Mouse (Mus musculus): ENCODE results near the gene Vcp. TPM values are rescaled to one million over a fixed set of nuclear protein-coding genes. Genes with fewer than 3 reads are reported as not detected.

The Vcp gene
- 100 to 1,000 TPM; 290 to 420 (median 339) TPM for total RNA-seq (2022)

GRCm38 (mm10) chr4:43000141-43000986 lies at the start of gene Vcp:
Gene Vcp (minus strand): TSS chr4:43000507.
- peak; percentile 99 for DNase-seq

DNA sequence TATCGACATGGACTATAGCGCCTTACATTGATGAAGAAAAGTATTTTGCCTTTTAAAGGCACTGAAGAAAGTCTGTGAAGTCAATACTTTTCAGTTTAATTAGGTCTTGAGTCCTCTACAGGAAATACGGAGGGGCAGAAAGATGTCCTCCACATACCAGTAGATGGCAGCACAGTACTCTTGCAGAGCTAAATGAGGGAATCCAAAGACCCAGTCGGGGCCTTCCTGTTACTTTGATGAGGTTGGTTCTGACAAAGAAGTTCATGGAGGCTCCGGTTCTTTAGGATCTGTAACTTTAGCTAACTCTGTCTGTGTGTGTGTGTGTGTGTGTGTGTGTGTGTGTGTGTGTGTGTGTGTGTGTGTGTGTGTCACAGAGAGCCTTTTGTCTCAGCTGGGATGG lies 46.9 kb upstream of the Vcp start:
- peak; percentile 73 for DNase-seq

- DNase-seq = no peak
These were observed 46.3 kb upstream of the Vcp start for GRCm38 (mm10) chr4:43046607-43047006.

- DNase-seq = peak; percentile 99
These were observed 45.5 kb upstream of the Vcp start, which contains the start of gene Fam214b for GRCm38 (mm10) chr4:43045659-43046302. Gene Fam214b (minus strand): TSS chr4:43046220.

DNA sequence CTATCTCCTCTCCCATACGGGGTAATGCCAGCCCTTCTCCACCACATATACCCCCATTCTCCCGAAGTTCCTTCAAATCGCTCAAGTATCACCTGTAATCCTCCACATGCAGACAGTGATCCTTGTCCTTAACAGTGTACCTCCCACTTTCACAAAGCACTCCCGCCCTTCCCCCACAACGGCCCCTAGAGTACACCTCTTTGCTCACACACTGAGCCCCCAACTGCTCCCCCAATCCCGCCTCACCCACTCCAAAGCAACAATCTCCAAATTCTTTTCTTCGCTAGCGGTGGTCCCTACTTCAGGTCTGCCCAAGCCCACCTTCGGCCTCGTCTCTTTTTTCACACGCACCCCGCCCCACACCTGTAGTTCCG lies 45.0 kb upstream of the Vcp start:
- no peak for DNase-seq

- DNase-seq = no peak
These were observed 44.4 kb upstream of the Vcp start for GRCm38 (mm10) chr4:43044673-43045072.

DNA sequence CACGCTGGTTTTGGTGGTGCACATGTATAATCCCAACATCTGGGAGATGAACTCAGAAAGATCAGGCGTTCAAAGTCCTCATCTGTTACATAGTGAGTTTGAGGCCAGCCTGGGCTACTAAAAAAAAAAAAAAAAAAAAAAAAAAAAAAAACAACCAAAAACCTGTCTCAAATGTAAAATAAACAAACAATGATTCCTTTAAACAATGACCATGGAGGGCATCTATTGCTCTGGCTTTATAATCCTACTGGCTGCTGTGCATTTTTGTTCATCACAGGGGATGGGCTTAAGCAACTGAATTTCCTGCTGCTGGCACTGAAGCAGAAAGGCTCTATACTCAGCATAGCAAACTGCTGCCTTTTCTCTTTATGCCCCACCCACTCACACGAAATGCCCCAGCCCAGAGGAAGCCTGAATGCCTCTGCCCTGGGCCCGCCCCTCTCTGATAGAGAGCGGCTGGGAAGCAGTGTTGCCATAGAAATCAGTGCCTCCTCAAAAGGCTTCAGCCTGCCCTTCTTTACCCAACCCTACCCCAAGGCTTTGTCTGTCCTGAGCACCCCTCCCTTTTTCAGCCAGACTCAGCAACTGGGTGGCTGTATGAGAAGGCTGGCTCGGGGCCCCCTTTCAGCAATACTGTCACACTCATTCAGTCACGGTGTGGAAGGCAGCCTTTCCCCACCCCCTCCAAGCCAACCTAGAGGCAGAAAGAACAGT lies 43.5 kb upstream of the Vcp start:
- DNase-seq = peak; percentile 67

- no peak for DNase-seq
These were observed 40.7 kb upstream of the Vcp start for GRCm38 (mm10) chr4:43040881-43041547.

GRCm38 (mm10) chr4:43040114-43040572 lies 39.8 kb upstream of the Vcp start:
- DNase-seq = peak; percentile 97

- DNase-seq = no peak
These were observed 39.3 kb upstream of the Vcp start for GRCm38 (mm10) chr4:43039609-43040008.

GRCm38 (mm10) chr4:43038567-43039495 lies 38.5 kb upstream of the Vcp start:
- DNase-seq = peak; percentile 88

GRCm38 (mm10) chr4:43037860-43038566 lies 37.7 kb upstream of the Vcp start:
- DNase-seq = no peak

DNA sequence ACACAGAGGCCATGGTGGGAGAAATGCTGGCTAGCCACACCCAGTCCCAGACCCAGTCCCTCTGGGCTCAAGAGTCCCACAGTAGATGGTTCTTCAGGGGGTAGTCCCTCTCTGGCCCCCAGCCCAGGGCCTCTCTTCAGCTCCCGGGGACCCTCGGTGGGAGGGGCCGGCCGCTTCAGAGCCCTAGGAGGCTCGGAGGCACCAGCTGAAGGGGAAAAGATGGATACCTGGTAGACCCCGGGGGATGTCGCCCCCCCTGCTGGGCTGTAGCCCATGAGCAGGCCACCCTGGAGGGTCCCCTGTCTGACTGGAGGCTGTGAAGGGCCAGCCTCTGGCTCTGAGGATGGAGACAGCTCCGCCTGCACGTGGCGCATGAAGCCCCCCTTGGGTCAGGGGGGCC lies 36.0 kb upstream of the Vcp start:
- DNase-seq = no peak

GRCm38 (mm10) chr4:43035851-43036250 lies 35.5 kb upstream of the Vcp start:
- no peak for DNase-seq

DNA sequence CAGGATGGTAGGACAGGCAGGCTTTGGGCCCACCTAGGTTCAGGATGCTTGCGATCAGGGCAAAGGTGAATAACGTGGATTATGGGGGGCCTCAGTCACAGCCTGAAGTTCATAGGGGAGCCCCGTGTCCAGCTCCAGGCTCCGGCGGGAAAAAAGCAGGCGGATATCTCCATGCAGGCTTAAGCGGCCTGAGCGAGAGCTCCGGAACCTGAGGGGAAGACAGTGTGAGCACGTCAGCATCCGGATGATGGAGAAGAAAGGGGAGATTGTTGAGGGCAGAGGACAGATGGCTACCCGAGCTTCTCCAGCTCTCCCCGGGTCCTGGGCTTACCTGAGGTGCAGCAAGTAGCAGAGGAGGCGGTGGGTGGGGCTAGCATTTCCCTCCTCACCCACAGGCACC lies 33.2 kb upstream of the Vcp start:
- no peak for DNase-seq

DNA sequence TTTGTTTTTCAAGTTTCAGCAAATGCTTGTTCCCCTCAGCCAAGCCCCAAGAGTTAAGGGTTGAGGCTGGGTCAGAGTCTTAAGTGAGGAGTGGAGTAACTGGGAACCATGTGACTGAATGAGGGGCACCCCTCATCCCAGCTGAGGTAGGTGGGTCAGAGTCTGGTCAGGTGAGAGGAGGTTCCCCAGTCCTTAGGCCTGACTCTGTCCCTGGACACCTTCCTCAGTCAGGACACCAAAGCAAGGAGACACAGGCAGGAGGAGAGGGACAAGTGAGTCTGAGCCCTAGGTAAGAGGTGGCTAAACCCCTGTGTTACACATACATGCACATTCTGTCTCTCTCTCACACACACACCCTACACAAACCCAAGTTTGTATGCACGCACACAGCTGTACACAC lies 32.2 kb upstream of the Vcp start:
- no peak for DNase-seq

GRCm38 (mm10) chr4:43031237-43031995 lies 31.1 kb upstream of the Vcp start, which contains the start of gene Stoml2:
Gene Stoml2 (minus strand): TSS chr4:43031710.
- DNase-seq = peak; percentile 93

GRCm38 (mm10) chr4:43030780-43031230 lies 30.5 kb upstream of the Vcp start:
- no peak for DNase-seq

- no peak for DNase-seq
These were observed 30.0 kb upstream of the Vcp start for GRCm38 (mm10) chr4:43030352-43030751.

DNA sequence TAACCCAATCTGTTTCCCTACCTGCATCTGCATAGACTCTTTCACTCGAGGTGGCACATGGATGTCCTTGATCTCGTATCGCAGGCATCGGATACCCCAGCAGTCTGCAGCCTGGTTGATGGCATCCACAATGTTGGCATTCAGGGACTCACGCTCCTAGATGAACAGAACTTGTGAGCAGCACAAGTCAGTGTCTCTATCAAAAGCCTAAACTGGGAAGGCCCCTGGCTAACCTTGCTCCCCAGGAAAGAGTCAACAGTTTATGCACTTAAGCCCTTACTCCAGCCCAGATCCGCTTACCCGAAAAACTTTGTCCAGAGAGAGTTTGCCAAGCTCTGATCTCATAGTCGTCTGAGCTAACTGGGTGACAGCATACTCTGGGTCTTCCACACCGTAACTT lies 29.4 kb upstream of the Vcp start:
- no peak for DNase-seq
